Mouse (Mus musculus): ENCODE data around the gene Lman2l. TPM values are rescaled to one million over a fixed set of nuclear protein-coding genes. Genes with fewer than 3 reads are reported as not detected.

Gene Lman2l
- polyA plus RNA-seq, 1 experiment from 2014 or later = 44.2 TPM

GRCm38 (mm10) chr1:36475480-36476110 lies 30.5 kb upstream of the Lman2l start:
- peaks cover 72% of the 10 kb centered on the region for H3K4me1 ChIP-seq
- WGBS = 58% methylated on average over 8 of the region's 8 CpGs
- H3K4me3 ChIP-seq = peak overlapping the region; percentile 17; the same call in 1 of the 2 replicates

GRCm38 (mm10) chr1:36474646-36475045 lies 29.6 kb upstream of the Lman2l start:
- Histone ChIP-seq H3K9ac (0 out of 2 replicates have a peak overlapping the region, but pooled peaks have one; percentile 34), H3K27ac (replicated peaks) (no peak overlapping the region), H3K9me3 (no peaks in the 10 kb centered on the region), H3K4me3 (peak overlapping the region; percentile 17), H3K4me2 (peak overlapping the region; percentile 94), H3K4me1 (peaks cover 72% of the 10 kb centered on the region), H3K36me3 (no peaks in the 10 kb centered on the region), H3K27me3 (replicated peaks) (no peaks in the 10 kb centered on the region; the same call in 1 of the 2 replicates)
- WGBS = 46% methylated on average over 3 of the region's 3 CpGs
- ATAC-seq (ENCODE audit: extremely low read depth, insufficient number of reproducible peaks, low FRiP score, low TSS enrichment) = no peak

More at GRCm38 (mm10) chr1:36475480-36476110, 30.5 kb upstream of the Lman2l start:
- peak overlapping the region; percentile 94 for H3K4me2 ChIP-seq
- 0 out of 2 replicates have a peak overlapping the region, but pooled peaks have one; percentile 9 for H3K27ac ChIP-seq (replicated peaks)
- no peaks in the 10 kb centered on the region for H3K9me3 ChIP-seq
- no peaks in the 10 kb centered on the region for H3K36me3 ChIP-seq
- no peak for ATAC-seq (ENCODE audit: extremely low read depth, insufficient number of reproducible peaks, low FRiP score, low TSS enrichment)
- H3K9ac ChIP-seq = peak overlapping the region; percentile 34; the same call in 1 of the 2 replicates
- H3K27me3 ChIP-seq (replicated peaks) = no peaks in the 10 kb centered on the region; the same call in 1 of the 2 replicates

- no peak for ATAC-seq (ENCODE audit: extremely low read depth, insufficient number of reproducible peaks, low FRiP score, low TSS enrichment)
- Histone ChIP-seq H3K9me3 (no peaks in the 10 kb centered on the region), H3K27ac (replicated peaks) (no peak overlapping the region), H3K27me3 (replicated peaks) (no peaks in the 10 kb centered on the region; the same call in 1 of the 2 replicates), H3K36me3 (no peaks in the 10 kb centered on the region), H3K4me1 (peaks cover 70% of the 10 kb centered on the region), H3K9ac (peak overlapping the region; percentile 60), H3K4me3 (peak overlapping the region; percentile 75), H3K4me2 (peak overlapping the region; percentile 94)
- WGBS = 66% methylated on average over 10 of the region's 10 CpGs
These were observed 28.2 kb upstream of the Lman2l start for GRCm38 (mm10) chr1:36473211-36473780.

GRCm38 (mm10) chr1:36472106-36472440 lies 27.0 kb upstream of the Lman2l start:
- no peaks in the 10 kb centered on the region for H3K9me3 ChIP-seq
- H3K9ac ChIP-seq = peak overlapping the region; percentile 88
- peak overlapping the region; percentile 94 for H3K4me2 ChIP-seq
- peak overlapping the region; percentile 73; the same call in 1 of the 2 replicates for H3K27ac ChIP-seq (replicated peaks)
- H3K36me3 ChIP-seq = no peaks in the 10 kb centered on the region
- peak overlapping the region; percentile 75 for H3K4me3 ChIP-seq
- no peaks in the 10 kb centered on the region; the same call in 1 of the 2 replicates for H3K27me3 ChIP-seq (replicated peaks)
- WGBS = 11% methylated on average over 18 of the region's 18 CpGs
- no peak; the same call in 1 of the 2 replicates for ATAC-seq (ENCODE audit: extremely low read depth, insufficient number of reproducible peaks, low FRiP score, low TSS enrichment)
- H3K4me1 ChIP-seq = peaks cover 57% of the 10 kb centered on the region

GRCm38 (mm10) chr1:36471181-36472105 lies 26.4 kb upstream of the Lman2l start, which contains the start of gene Cnnm4:
TSS of gene Cnnm4 (plus strand) at chr1:36471620.
- Histone ChIP-seq H3K27ac (replicated peaks) (peak within 1 kb of the TSS; percentile 73), H3K36me3 (no peaks in the 10 kb centered on the region), H3K4me1 (peaks cover 51% of the 10 kb centered on the region), H3K4me2 (peak within 1 kb of the TSS; percentile 94), H3K27me3 (replicated peaks) (no peaks in the 10 kb centered on the region; the same call in 1 of the 2 replicates), H3K9ac (peak within 1 kb of the TSS; percentile 88), H3K9me3 (no peaks in the 10 kb centered on the region), H3K4me3 (peak within 1 kb of the TSS; percentile 75)
- under 1% methylated on average over 67 of the region's 98 CpGs for WGBS
- peak; percentile 90 for ATAC-seq (ENCODE audit: extremely low read depth, insufficient number of reproducible peaks, low FRiP score, low TSS enrichment)

- H3K4me2 ChIP-seq = no peak overlapping the region
- no peak overlapping the region for H3K4me3 ChIP-seq
- H3K27me3 ChIP-seq (replicated peaks) = peaks cover 5% of the 10 kb centered on the region
- H3K4me1 ChIP-seq = peaks cover 36% of the 10 kb centered on the region
- no peaks in the 10 kb centered on the region for H3K36me3 ChIP-seq
- H3K27ac ChIP-seq (replicated peaks) = no peak overlapping the region
- H3K9me3 ChIP-seq = no peaks in the 10 kb centered on the region
- H3K9ac ChIP-seq = peak overlapping the region; percentile 38; the same call in 1 of the 2 replicates
- WGBS = 41% methylated on average over 2 of the region's 2 CpGs
- no peak for ATAC-seq (ENCODE audit: extremely low read depth, insufficient number of reproducible peaks, low FRiP score, low TSS enrichment)
These were observed 24.9 kb upstream of the Lman2l start for GRCm38 (mm10) chr1:36469811-36470444.

GRCm38 (mm10) chr1:36467446-36467845 lies 22.4 kb upstream of the Lman2l start:
- Histone ChIP-seq H3K4me1 (peaks cover 11% of the 10 kb centered on the region), H3K9ac (no peak overlapping the region), H3K36me3 (no peaks in the 10 kb centered on the region), H3K9me3 (no peaks in the 10 kb centered on the region), H3K27ac (replicated peaks) (no peak overlapping the region), H3K27me3 (replicated peaks) (peaks cover 10% of the 10 kb centered on the region), H3K4me2 (no peak overlapping the region), H3K4me3 (no peak overlapping the region)
- 56% methylated on average over 5 of the region's 5 CpGs for WGBS
- no peak for ATAC-seq (ENCODE audit: extremely low read depth, insufficient number of reproducible peaks, low FRiP score, low TSS enrichment)

GRCm38 (mm10) chr1:36465641-36466160 lies 20.6 kb upstream of the Lman2l start:
- WGBS = 49% methylated on average over 4 of the region's 4 CpGs
- ATAC-seq (ENCODE audit: extremely low read depth, insufficient number of reproducible peaks, low FRiP score, low TSS enrichment) = no peak
- Histone ChIP-seq H3K9me3 (no peaks in the 10 kb centered on the region), H3K36me3 (no peaks in the 10 kb centered on the region), H3K9ac (no peak overlapping the region), H3K27me3 (replicated peaks) (peaks cover 10% of the 10 kb centered on the region), H3K4me3 (no peak overlapping the region), H3K4me1 (peaks cover 1% of the 10 kb centered on the region; the same call in 1 of the 2 replicates), H3K27ac (replicated peaks) (no peak overlapping the region), H3K4me2 (no peak overlapping the region)

GRCm38 (mm10) chr1:36461829-36462228 lies 16.8 kb upstream of the Lman2l start:
- no peak overlapping the region for H3K9ac ChIP-seq
- no peak for ATAC-seq (ENCODE audit: extremely low read depth, insufficient number of reproducible peaks, low FRiP score, low TSS enrichment)
- no peak overlapping the region for H3K4me2 ChIP-seq
- H3K27me3 ChIP-seq (replicated peaks) = peaks cover 10% of the 10 kb centered on the region
- H3K4me3 ChIP-seq = no peak overlapping the region
- peaks cover 15% of the 10 kb centered on the region for H3K4me1 ChIP-seq
- 32% methylated on average over 2 of the region's 2 CpGs for WGBS
- no peak overlapping the region for H3K27ac ChIP-seq (replicated peaks)
- no peaks in the 10 kb centered on the region for H3K36me3 ChIP-seq
- H3K9me3 ChIP-seq = no peaks in the 10 kb centered on the region

- 62% methylated on average over 5 of the region's 5 CpGs for WGBS
- ATAC-seq (ENCODE audit: extremely low read depth, insufficient number of reproducible peaks, low FRiP score, low TSS enrichment) = no peak
- H3K27ac ChIP-seq (replicated peaks) = peak overlapping the region; percentile 45; the same call in 1 of the 2 replicates
- H3K36me3 ChIP-seq = no peaks in the 10 kb centered on the region
- H3K4me3 ChIP-seq = no peak overlapping the region
- no peak overlapping the region for H3K9ac ChIP-seq
- no peaks in the 10 kb centered on the region for H3K27me3 ChIP-seq (replicated peaks)
- peaks cover 17% of the 10 kb centered on the region for H3K4me1 ChIP-seq
- H3K4me2 ChIP-seq = no peak overlapping the region
- H3K9me3 ChIP-seq = no peaks in the 10 kb centered on the region
These were observed 13.1 kb upstream of the Lman2l start for GRCm38 (mm10) chr1:36458169-36458568.
